Mouse (Mus musculus) frontal cortex, adult 2 months (tissue): ENCODE measurements at regions not wholly inside any gene's neighbourhood (a gene's known extent, or its start where the extent isn't known, plus 50 kb on each side); places are given as distances from the start of the nearest gene placed in this dataset.
A peak's percentile ranks its signal among the peaks of the same experiment; 100 is the strongest.

Source experiments
- DNase-seq, 2 experiments: peaks; one replicate each; pipeline ENCODE4 v3.0.0; 2022; ENCODE audit warnings: low spot score in 1 of 2; ENCODE audit errors: extremely low spot score in 1 of 2

GRCm38 (mm10) chr2:48520535-48520971, 293.4 kb upstream of the Acvr2a start:
- DNase-seq, result no peak

GRCm38 (mm10) chr2:48535453-48535852, 278.5 kb upstream of the Acvr2a start:
- no peak for DNase-seq

GRCm38 (mm10) chr2:48536930-48537329, 277.0 kb upstream of the Acvr2a start:
- DNase-seq, result no peak

DNA sequence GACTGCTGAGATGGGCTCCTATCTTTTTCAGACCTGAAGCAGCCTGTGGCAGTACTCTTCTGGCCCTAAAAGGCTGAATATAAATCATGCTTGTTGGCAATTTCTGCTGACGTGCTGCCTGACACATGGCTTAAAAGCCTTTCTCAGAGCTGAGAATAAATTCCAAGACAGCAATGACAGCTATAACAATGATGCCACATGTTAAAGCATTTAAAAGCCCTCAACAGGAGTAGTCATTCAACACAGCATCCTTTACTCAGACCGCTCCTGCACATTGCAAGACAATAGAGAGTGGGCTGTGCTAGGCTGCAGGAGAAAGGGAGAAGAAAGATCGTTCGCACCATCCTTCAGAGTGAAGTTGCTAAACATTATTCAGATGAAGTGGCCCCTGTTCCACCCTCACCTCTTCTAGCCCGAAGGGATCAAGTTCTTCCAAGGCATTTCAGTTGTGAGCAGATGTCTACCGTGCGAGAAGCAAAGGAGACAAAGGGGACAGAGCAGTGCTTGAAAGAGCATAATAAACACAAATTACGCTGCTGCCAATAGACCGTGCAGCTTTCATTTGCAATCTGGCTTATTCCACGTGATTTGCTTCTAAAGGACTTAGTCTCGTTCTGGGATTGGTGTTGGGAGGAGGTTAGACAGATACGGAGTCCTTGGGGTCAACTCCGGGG, 275.1 kb upstream of the Acvr2a start:
- DNase-seq, result peak in 1 of 2 experiments; percentile 8

DNA sequence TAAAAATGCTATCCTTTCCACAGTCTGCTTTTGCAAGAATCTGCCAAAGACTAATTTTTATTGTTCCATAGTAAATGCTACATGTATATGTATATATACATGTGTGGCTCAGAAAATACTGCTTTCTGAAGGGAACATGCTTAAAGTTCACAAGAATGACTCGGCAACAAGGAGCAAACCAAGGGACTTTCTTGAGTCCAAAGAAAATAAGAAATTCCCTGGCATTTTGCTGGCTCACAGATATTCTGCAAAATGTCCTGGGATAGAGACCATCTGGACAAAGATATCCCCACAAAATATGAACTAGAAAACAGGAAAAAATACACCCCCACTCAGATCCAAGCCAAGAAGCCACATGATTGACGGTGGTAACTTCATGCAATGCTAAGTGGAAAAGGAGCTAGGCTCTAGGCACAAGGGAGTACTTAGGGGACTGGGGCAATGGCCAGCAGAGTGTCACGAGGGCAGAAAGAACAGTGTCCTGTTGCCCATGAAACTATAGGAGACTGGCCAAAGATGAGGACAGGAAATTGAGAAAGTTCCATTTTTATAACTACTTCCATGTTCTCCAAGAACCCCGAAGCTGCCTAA, 274.3 kb upstream of the Acvr2a start:
- DNase-seq, result no peak

- no peak for DNase-seq
Measured at GRCm38 (mm10) chr2:48544377-48544776, 269.5 kb upstream of the Acvr2a start.

DNA sequence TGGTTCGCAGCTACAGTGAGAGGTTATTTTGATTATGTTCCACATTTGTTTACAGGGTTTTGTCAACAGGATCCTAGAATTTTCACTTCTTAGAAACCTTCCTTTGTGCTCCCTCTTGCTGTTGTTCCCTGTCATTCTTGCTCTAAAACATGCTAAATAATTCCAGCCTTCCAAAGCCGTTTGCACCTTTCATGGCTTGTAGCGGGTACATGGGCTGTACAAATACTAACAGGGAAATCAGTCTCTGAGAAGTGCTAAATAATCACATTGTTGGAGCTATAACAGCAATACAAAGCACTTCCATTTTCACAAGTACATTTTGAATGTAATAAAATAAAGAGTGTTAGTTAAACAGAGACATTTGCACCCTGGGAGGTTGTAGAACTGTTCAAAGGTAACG, 268.8 kb upstream of the Acvr2a start:
- no peak for DNase-seq

DNA sequence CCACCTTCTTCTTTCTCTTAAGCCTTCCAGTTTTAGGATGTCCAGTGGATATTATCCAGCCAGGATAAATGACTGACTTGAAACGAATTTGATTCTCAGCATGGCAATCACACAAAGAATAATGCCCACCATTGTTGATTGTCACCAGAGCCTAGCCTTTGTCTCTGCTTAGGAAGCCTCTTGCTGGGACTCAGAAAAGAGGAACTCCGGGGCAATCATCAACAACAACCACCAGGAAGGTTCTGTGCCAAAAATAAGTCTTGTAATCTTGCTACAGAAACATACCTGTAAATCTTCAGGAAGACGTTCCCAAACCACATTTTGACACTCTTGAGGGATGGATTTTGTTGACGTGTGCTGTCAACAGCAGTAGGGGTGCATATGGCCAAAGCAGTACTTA, 268.2 kb upstream of the Acvr2a start:
- no peak for DNase-seq

GRCm38 (mm10) chr2:48546194-48546593, 267.7 kb upstream of the Acvr2a start:
- DNase-seq, result no peak

DNA sequence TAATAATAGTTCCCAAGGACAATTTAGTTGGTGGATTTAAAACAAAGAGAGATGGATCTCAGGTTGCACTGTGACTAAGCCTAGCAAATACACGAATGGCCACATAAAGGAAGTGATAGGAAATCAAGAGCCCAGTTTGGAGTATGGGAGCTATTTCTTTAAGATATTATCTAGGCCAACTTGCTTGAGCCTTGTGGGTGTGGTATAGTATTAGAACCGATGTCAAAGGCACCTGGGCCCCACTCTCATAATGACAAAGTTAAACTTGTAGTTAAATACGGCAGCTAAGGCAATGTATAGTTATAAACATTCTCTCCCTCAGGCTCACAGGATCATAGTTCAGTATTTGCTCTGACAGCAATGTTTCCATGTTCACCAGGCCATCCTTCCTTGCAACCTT, 257.3 kb upstream of the Acvr2a start:
- no peak for DNase-seq

DNA sequence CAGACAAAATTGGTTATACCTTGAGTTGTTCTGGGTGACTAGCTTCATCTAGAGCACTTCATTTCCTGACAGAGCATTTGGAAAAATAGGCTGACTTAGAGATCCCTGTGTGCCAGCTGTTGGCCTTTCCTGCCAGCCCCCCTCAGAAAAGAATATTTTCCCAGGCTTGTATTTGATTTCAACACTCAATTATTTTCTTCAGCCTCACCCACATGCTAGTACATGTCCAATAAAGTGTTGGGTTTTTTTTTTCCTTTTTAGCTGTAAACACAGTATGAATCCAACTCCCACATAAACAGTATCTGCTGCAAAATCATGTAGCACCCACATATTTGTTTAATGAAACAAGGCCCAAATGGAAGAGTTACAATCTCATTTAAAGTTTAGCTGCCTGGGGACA, 256.8 kb upstream of the Acvr2a start:
- DNase-seq, result no peak

GRCm38 (mm10) chr2:48558641-48559040, 255.3 kb upstream of the Acvr2a start:
- no peak for DNase-seq

- DNase-seq, result no peak
Measured at GRCm38 (mm10) chr2:48563636-48564035, 250.3 kb upstream of the Acvr2a start.

DNA sequence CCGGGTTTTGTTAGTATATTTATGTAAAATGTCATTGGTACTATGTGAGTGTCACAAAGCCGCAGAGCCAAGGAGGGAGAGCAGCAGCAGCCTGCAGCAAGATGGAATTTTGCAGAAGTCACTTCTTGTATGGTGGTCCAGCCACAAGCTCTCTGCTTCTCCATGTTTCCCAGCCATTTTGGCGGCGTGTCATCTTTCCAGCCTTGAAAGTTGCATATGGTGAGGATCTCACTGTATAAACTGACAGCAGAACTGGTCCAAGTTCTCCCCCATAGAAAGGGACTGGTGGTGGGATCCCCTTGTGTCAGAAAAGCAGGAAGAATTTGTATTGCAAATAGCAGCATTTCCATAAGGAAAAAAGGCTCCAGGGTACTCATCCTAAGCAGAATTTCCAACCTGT, 249.7 kb upstream of the Acvr2a start:
- DNase-seq, result no peak

GRCm38 (mm10) chr2:48567871-48568270, 246.0 kb upstream of the Acvr2a start:
- DNase-seq, result no peak

DNA sequence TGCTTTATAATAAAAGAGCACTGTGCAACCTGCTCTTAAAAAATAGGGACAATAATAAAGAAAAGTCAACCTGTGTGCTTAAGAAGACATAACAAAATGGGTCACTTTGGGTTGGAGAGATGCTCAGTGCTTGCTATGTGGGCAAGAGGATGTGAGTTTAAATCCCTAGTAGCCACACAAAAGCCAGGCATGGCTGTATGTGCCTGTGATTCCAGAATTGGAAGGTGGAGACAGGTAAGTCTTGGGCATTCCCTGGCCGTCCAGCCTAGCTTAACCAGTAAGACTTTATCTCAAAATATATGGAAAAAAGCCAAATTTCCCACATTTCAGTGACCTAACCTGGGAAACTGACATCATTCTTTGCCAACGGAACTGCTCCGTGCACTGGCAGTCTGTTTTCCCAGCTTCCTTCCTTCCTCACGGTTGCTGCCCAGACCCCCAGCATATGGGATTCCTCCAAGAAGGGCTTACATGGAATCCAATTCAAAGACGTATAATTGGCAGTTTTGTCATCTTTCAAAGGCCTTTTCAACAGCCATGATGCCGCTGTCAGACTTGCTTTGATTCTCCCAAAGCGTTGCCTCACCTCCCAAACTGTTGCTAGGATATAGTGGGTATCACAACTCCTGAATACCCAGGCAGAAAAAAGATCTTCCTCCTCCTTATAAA, 227.6 kb upstream of the Acvr2a start:
- no peak for DNase-seq

- peak in 1 of 2 experiments; percentile 12 for DNase-seq
Measured at GRCm38 (mm10) chr2:48586831-48587169, 227.1 kb upstream of the Acvr2a start.

GRCm38 (mm10) chr2:48589709-48590108, 224.2 kb upstream of the Acvr2a start:
- no peak for DNase-seq

DNA sequence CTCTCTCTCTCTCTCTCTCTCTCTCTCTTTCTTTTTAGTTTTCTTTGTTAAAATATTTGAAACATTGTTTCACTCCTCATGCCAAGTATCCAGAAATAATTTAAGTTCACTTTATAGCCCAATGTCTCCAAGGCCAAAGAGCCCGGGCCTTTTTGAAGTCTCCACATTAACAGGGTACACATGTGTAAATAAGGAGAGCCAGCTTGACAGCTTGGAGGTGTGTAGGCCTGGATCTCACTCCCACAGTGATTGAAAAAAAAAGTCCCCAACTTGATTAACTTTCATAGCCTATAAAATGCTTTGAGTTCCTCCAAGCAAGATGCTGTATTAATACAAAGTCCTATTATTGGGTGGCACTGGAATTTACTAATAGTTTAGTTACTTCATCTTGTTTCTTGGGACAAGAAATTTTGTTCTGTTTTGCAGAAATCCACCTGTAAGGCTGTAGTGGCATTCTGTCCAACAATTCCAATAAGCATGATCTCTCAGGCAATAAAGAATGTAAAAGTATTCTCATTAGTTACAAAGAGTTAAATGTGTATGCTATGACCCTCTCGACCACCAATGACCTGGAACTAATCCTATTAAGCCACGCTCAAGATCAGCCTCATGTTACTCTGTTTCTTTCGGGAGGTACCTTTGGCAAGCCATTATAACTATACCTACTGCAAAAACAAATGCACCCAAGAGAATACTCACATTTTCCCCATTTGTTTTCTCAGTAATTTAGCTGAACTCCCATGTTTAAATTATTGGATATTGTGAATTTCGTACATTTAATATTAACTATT, 215.9 kb upstream of the Acvr2a start:
- no peak for DNase-seq

DNA sequence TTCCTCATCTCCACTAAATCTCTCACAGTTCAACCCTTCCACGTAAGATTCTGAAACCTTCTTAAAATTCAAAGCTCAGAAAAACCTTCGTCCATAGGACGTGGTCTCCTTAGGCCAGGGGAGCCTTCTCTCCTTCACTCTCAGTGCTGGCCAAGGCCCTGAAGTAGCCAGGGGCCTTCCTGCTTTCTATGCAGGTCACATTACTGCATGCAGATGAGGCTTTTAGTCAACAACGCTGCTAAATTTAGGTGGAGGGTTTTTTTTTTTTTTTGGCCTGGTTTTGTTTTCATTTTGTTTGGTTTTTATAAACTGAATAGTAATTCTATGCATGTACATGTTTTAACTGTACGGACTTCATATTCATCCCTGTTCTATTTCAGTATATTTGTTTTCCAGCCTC, 214.5 kb upstream of the Acvr2a start:
- no peak for DNase-seq

GRCm38 (mm10) chr2:48601855-48602254, 212.1 kb upstream of the Acvr2a start:
- no peak for DNase-seq
